Mouse (Mus musculus): ENCODE data around the gene Trappc2l.

GRCm38 (mm10) chr8:122568109-122568504, 43.3 kb upstream of the Trappc2l start:
- TF ChIP-seq CTCF (IDR thresholded peaks at IDR 0.05; ENCODE audit: control insufficient read depth, insufficient read depth, insufficient read length) (no peak), MYOD1 (IDR thresholded peaks at IDR 0.05; ENCODE audit: control insufficient read depth, insufficient read length, low read depth) (no peak)

Measured in C2C12 (cell line).